Mouse (Mus musculus) kidney, adult 8-10 months (tissue): ENCODE data around the gene Mbd3l2.
"Not testable (repeated sequence)": the region's sequence is repeated elsewhere in the genome, so short reads cannot be mapped to it uniquely, and the experiment has no call there.

Experiments
- DNase-seq, 2 experiments: peaks; one replicate each; pipeline ENCODE4 v3.0.0; 2022

The Mbd3l2 gene

GRCm38 (mm10) chr9:18430354-18430753 lies at the start of gene Mbd3l2:
Gene Mbd3l2, plus strand, starts transcription at chr9:18430654.
- DNase-seq = no peak

GRCm38 (mm10) chr9:18385782-18386181 lies 44.7 kb upstream of the Mbd3l2 start:
- DNase-seq = no peak

- no peak for DNase-seq
Measured at GRCm38 (mm10) chr9:18399629-18400028, 30.8 kb upstream of the Mbd3l2 start.

GRCm38 (mm10) chr9:18402895-18403294 lies 27.6 kb upstream of the Mbd3l2 start, which contains the start of gene Naalad2:
Gene Naalad2, minus strand, starts transcription at chr9:18402995.
- not testable (repeated sequence) for DNase-seq

- DNase-seq = no peak
Measured at GRCm38 (mm10) chr9:18404118-18404517, 26.3 kb upstream of the Mbd3l2 start, which contains the start of gene Ubtfl1. Gene Ubtfl1, plus strand, starts transcription at chr9:18404418.

- DNase-seq = not testable (repeated sequence)
Measured at GRCm38 (mm10) chr9:18412371-18412770, 18.1 kb upstream of the Mbd3l2 start.

- DNase-seq = no peak
Measured at GRCm38 (mm10) chr9:18431687-18432086, 1.2 kb downstream of the Mbd3l2 start.

GRCm38 (mm10) chr9:18456520-18456919 lies 26.1 kb downstream of the Mbd3l2 start:
- no peak for DNase-seq

GRCm38 (mm10) chr9:18467350-18467749 lies 36.9 kb downstream of the Mbd3l2 start:
- no peak for DNase-seq

- no peak for DNase-seq
Measured at GRCm38 (mm10) chr9:18468005-18468404, 37.6 kb downstream of the Mbd3l2 start.

GRCm38 (mm10) chr9:18473324-18474128 lies 43.1 kb downstream of the Mbd3l2 start:
- DNase-seq = peak; percentile 38 to 56

- DNase-seq = no peak
Measured at GRCm38 (mm10) chr9:18478168-18478567, 47.7 kb downstream of the Mbd3l2 start, which contains the start of the genes Zfp558 and Mbd3l1. Gene Zfp558, minus strand, starts transcription at chr9:18478268. Gene Mbd3l1, plus strand, starts transcription at chr9:18478359.
